Mouse (Mus musculus) cortical plate, adult 2 months (tissue): ENCODE results near the gene Prss27.

Experiments
- CTCF ChIP-seq: fragments of 200-500 bp; IDR thresholded peaks from 2 replicates; pipeline ENCODE4 v1.5.1; 2011; ENCODE audit warnings: mild to moderate bottlenecking, control low read depth, low read length; ENCODE audit not compliant: insufficient read depth; ENCODE audit errors: extremely low read depth
- POLR2A ChIP-seq: fragments of 200-500 bp; IDR thresholded peaks from 2 replicates; pipeline ENCODE4 v1.6.1; 2011; ENCODE audit warnings: mild to moderate bottlenecking, low read length, control low read depth; ENCODE audit not compliant: insufficient read depth; ENCODE audit errors: extremely low read depth

DNA sequence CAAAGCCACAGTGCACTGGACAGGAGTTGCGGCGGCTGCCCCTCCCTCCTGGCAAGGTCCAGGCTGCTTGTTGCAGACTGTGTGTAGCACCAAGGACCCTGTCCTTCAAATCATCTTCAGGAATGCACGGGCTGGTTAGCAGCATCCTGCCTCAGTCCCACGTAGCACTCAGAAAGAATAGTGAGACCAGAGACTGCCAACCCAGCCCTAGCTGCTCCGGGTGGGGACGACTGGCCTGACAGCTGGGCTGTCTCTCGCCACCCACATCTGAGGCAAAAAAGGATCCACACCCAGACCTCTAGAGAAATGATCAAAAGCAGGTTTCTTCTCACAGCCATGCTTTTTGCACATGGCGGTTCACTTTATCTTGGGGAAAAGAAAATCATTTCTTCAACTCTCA, 11.1 kb downstream of the Prss27 start:
- TF ChIP-seq CTCF: no peak
- no peak for TF ChIP-seq POLR2A
